ENCODE assay signal across 26 mouse cellular contexts in genomic region chr8:110140770-110141169, GRCm38 (mm10). TPM values are rescaled to one million over a fixed set of nuclear protein-coding genes. Genes with fewer than 3 reads are reported as not detected.
DNase-seq lines count a peak whose midpoint lies in the region; ATAC-seq and TF ChIP-seq lines count a peak whose summit lies in the region.
"Had no signal": no experiment of that assay in that cellular context is flagged by ENCODE, and none has a peak within 500 bp of the region (broad histone marks: within the 10 kb centered on the region; RNA-seq: fewer than 3 reads in every experiment).

No protein-coding gene starts in this region.

- no peaks in the 10 kb centered on the region for H3K27me3 ChIP-seq in hindbrain, postnatal 0 days (ENCODE audit: insufficient read depth, low read length)
- no peaks in the 10 kb centered on the region for H3K27me3 ChIP-seq in hindbrain, embryonic 11.5 days (ENCODE audit: control insufficient read depth, insufficient read depth, low read length)
- H3K27me3 ChIP-seq in cerebellum, adult 2 months (ENCODE audit: control insufficient read depth, insufficient read depth, low read length), result no peaks in the 10 kb centered on the region
- H3K27me3 ChIP-seq: embryonic facial prominence, embryonic 12.5 days had no signal

- no peak overlapping the region for H3K4me3 ChIP-seq in hindbrain, postnatal 0 days (ENCODE audit: low read length)
- no peak overlapping the region for H3K4me3 ChIP-seq in hindbrain, embryonic 11.5 days (ENCODE audit: low read depth, low read length)
- H3K4me3 ChIP-seq in cerebellum, adult 2 months (replicated peaks; ENCODE audit: insufficient read depth, low read depth, low read length), result no peak overlapping the region
- H3K4me3 ChIP-seq: embryonic facial prominence, embryonic 12.5 days; heart, adult 2 months; heart, embryonic 15.5 days had no signal

- WGBS in hindbrain, postnatal 0 days, result 60% methylated on average over 4 of the region's 4 CpGs
- 76% methylated on average over 4 of the region's 4 CpGs for WGBS in hindbrain, embryonic 11.5 days
- 10% methylated on average over 4 of the region's 4 CpGs for WGBS in cerebellum, adult 2 months

- TF ChIP-seq CTCF in hindbrain, postnatal 0 days (IDR thresholded peaks at IDR 0.05; ENCODE audit: low read depth), result no peak
- TF ChIP-seq CTCF in cerebellum, adult 2 months (IDR thresholded peaks at IDR 0.05; ENCODE audit: borderline replicate concordance, insufficient read depth, low read depth, low read length), result no peak

- TF ChIP-seq POLR2A in cerebellum, adult 2 months (IDR thresholded peaks at IDR 0.05; ENCODE audit: borderline replicate concordance, insufficient read depth, low read length), result no peak

- 0 out of 2 replicates have a peak, but pooled peaks cover 1% of the 10 kb centered on the region for H3K4me1 ChIP-seq in hindbrain, postnatal 0 days (ENCODE audit: insufficient read depth, low read length)
- no peaks in the 10 kb centered on the region for H3K4me1 ChIP-seq in hindbrain, embryonic 11.5 days (replicated peaks; ENCODE audit: control insufficient read depth, insufficient read depth, low read length)
- H3K4me1 ChIP-seq in cerebellum, adult 2 months (ENCODE audit: control insufficient read depth, insufficient read depth, low read length), result peaks cover 18% of the 10 kb centered on the region; the same call in 1 of the 2 replicates
- H3K4me1 ChIP-seq: embryonic facial prominence, embryonic 12.5 days; heart, embryonic 15.5 days had no signal

- peak; percentile 25 for DNase-seq in hindbrain, postnatal 0 days (ENCODE audit: low spot score)
- no peak for DNase-seq in hindbrain, embryonic 11.5 days (ENCODE audit: low spot score)
- DNase-seq in cerebellum, adult 2 months, result peak; percentile 41 to 53
- peak; percentile 67 for DNase-seq in cerebellum, adult 9-11 months
- DNase-seq in cerebellum, postnatal 36 days, result peak; percentile 37 to 53
- no peak for DNase-seq in layer of hippocampus, adult 18-20 months (ENCODE audit: low spot score in 2 of 2)
- no peak for DNase-seq in MN1 (ENCODE audit: low spot score)
- DNase-seq: adrenal gland, adult 8-10 months; adrenal gland, postnatal 36 days; gastrocnemius, postnatal 14 days; heart, adult 2 months; heart, postnatal 14 days; kidney, adult 8-10 months had no signal

- no peak overlapping the region for H3K4me2 ChIP-seq in hindbrain, postnatal 0 days (ENCODE audit: low read depth, low read length)
- no peak overlapping the region for H3K4me2 ChIP-seq in hindbrain, embryonic 11.5 days (replicated peaks; ENCODE audit: low read depth, low read length)
- H3K4me2 ChIP-seq: embryonic facial prominence, embryonic 12.5 days; heart, embryonic 11.5 days; heart, embryonic 15.5 days; hindbrain, embryonic 14.5 days had no signal

- no peaks in the 10 kb centered on the region for H3K9me3 ChIP-seq in hindbrain, postnatal 0 days (ENCODE audit: low read length)
- H3K9me3 ChIP-seq in hindbrain, embryonic 11.5 days (ENCODE audit: control insufficient read depth, low read length), result no peaks in the 10 kb centered on the region
- H3K9me3 ChIP-seq: embryonic facial prominence, embryonic 12.5 days; heart, embryonic 15.5 days had no signal

- no peak overlapping the region for H3K27ac ChIP-seq in hindbrain, postnatal 0 days
- no peak overlapping the region for H3K27ac ChIP-seq in hindbrain, embryonic 11.5 days (ENCODE audit: low read depth, low read length)
- peak overlapping the region; percentile 20; the same call in 1 of the 2 replicates for H3K27ac ChIP-seq in cerebellum, adult 2 months (ENCODE audit: insufficient read depth, low read length)
- H3K27ac ChIP-seq: embryonic facial prominence, embryonic 12.5 days; heart, adult 2 months; heart, embryonic 15.5 days; hindbrain, embryonic 14.5 days had no signal

- no peaks in the 10 kb centered on the region for H3K36me3 ChIP-seq in hindbrain, postnatal 0 days (ENCODE audit: insufficient read depth, low read length)
- no peaks in the 10 kb centered on the region for H3K36me3 ChIP-seq in hindbrain, embryonic 11.5 days (ENCODE audit: control insufficient read depth, insufficient read depth, low read length)
- H3K36me3 ChIP-seq: embryonic facial prominence, embryonic 12.5 days; heart, embryonic 15.5 days had no signal

- H3K9ac ChIP-seq in hindbrain, postnatal 0 days (replicated peaks; ENCODE audit: low read length), result no peak overlapping the region
- no peak overlapping the region for H3K9ac ChIP-seq in hindbrain, embryonic 11.5 days (ENCODE audit: low read depth, low read length)
- H3K9ac ChIP-seq: embryonic facial prominence, embryonic 12.5 days; heart, embryonic 15.5 days; hindbrain, embryonic 14.5 days had no signal

- ATAC-seq in hindbrain, postnatal 0 days, result no peak
- ATAC-seq in hindbrain, embryonic 11.5 days (ENCODE audit: low FRiP score), result no peak
- ATAC-seq: forebrain, embryonic 16.5 days; intestine, embryonic 16.5 days had no signal

RNA-seq across cellular contexts. Expression of gene Calb2, which starts 27.2 kb away (rescaled TPM):
- total RNA-seq in hindbrain, postnatal 0 days (2014; rRNA removed), result 50.8 and 66.2 TPM in 2 replicates
- polyA plus RNA-seq in hindbrain, postnatal 0 days (2015; fragmentation: Nextera tagmentation; extraction: Ambion mirVana), result 166 and 168 TPM in 2 replicates
- 27.5 and 38.2 TPM in 2 replicates for polyA plus RNA-seq in hindbrain, embryonic 11.5 days (2014; fragmentation: Nextera tagmentation; extraction: Ambion mirVana)
- polyA plus RNA-seq in cerebellum, adult 2 months (2012; rRNA removed), result 542 and 550 TPM in 2 replicates
- total RNA-seq in layer of hippocampus, adult 18-20 months (2021), result 10 to 100 TPM; 28.5 to 45.8 TPM
- total RNA-seq: gastrocnemius, adult 18-20 months; heart, adult 2 months; heart, postnatal 14 days; hematopoietic stem cell, adult 5-6 weeks had no signal
- polyA plus RNA-seq: gonadal fat pad, adult 2 months; heart, adult 2 months; intestine, embryonic 16.5 days had no signal

RNA-seq across cellular contexts. Expression of gene Gm17720, which starts 38.2 kb away (rescaled TPM):
- total RNA-seq in hindbrain, postnatal 0 days (2014; rRNA removed), result not detected in 2 replicates
- polyA plus RNA-seq in hindbrain, postnatal 0 days (2015; fragmentation: Nextera tagmentation; extraction: Ambion mirVana), result not detected in 2 replicates
- polyA plus RNA-seq in hindbrain, embryonic 11.5 days (2014; fragmentation: Nextera tagmentation; extraction: Ambion mirVana), result not detected in 2 replicates
- not detected in 2 replicates for polyA plus RNA-seq in cerebellum, adult 2 months (2012; rRNA removed)
- not detected for total RNA-seq in layer of hippocampus, adult 18-20 months (2021)
- total RNA-seq: adrenal gland, adult 8-10 months; adrenal gland, postnatal 36 days; ES-E14; gastrocnemius, adult 18-20 months; gastrocnemius, postnatal 14 days; heart, adult 2 months; heart, postnatal 14 days; hematopoietic stem cell, adult 5-6 weeks had no signal
- polyA plus RNA-seq: brain, embryonic 14.5 days; cortical plate, adult 2 months; embryonic facial prominence, embryonic 12.5 days; forebrain, embryonic 11.5 days; forebrain, embryonic 16.5 days; gonadal fat pad, adult 2 months; heart, adult 2 months; heart, embryonic 11.5 days; heart, embryonic 15.5 days; hindbrain, embryonic 14.5 days; intestine, embryonic 16.5 days had no signal

RNA-seq across cellular contexts. Expression of gene Gm21964, which starts 39.8 kb away (rescaled TPM):
- not detected in 2 replicates for total RNA-seq in hindbrain, postnatal 0 days (2014; rRNA removed)
- polyA plus RNA-seq in hindbrain, postnatal 0 days (2015; fragmentation: Nextera tagmentation; extraction: Ambion mirVana), result not detected in 2 replicates
- polyA plus RNA-seq in hindbrain, embryonic 11.5 days (2014; fragmentation: Nextera tagmentation; extraction: Ambion mirVana), result not detected in 2 replicates
- not detected in 2 replicates for polyA plus RNA-seq in cerebellum, adult 2 months (2012; rRNA removed)
- total RNA-seq in layer of hippocampus, adult 18-20 months (2021), result not detected
- total RNA-seq: adrenal gland, adult 8-10 months; adrenal gland, postnatal 36 days; gastrocnemius, adult 18-20 months; gastrocnemius, postnatal 14 days; heart, adult 2 months; heart, postnatal 14 days; hematopoietic stem cell, adult 5-6 weeks had no signal
- polyA plus RNA-seq: brain, embryonic 14.5 days; cortical plate, adult 2 months; embryonic facial prominence, embryonic 12.5 days; forebrain, embryonic 11.5 days; forebrain, embryonic 16.5 days; gonadal fat pad, adult 2 months; heart, adult 2 months; heart, embryonic 11.5 days; heart, embryonic 15.5 days; hindbrain, embryonic 14.5 days; intestine, embryonic 16.5 days had no signal

Comparison
In these comparisons a context has a peak if more than half of its experiments do, and no peak if none do; other contexts are left out.
1. DNase-seq: peak in hindbrain, postnatal 0 days (single experiment), cerebellum, adult 2 months (2 of 2), cerebellum, adult 9-11 months (single experiment) and cerebellum, postnatal 36 days (2 of 2); none in hindbrain, embryonic 11.5 days (single experiment), layer of hippocampus, adult 18-20 months (0 of 2) and MN1 (single experiment).